Mouse (Mus musculus): ENCODE measurements around the gene Pdik1l. TPM values are rescaled to one million over a fixed set of nuclear protein-coding genes. Genes with fewer than 3 reads are reported as not detected.

The Pdik1l gene
- polyA plus RNA-seq, 1 experiment, result 3.4 TPM

DNA sequence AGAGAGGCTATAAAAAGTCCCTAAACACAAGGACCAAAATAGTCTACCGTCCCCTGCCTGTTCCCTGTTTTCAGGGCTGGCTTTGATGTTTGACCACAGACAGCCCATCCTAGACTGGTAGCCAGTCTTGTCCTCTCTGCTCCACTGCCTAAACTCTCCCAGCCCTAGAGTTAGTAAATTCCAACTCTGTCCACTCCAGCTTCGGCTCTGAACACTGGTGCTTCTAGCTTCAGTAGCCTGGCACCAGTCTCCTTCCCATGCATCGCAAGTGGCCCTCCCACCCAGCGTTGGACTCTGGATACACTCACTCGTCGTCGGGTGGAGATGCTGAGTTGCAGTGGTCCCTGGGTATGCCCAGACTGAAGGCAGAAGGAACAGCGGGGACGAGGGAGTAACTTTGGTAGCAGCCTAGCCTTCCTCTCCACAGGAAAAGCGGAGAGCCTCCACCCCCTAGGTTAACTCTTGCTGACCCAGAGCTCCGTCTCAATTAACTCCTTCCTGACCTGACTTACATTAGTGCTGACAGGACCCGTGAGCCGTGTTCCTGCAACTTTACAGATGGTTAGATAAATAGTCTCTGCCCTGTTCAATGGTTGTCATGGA lies 33.9 kb downstream of the Pdik1l start, which contains the start of gene Grrp1:
Grrp1 (minus strand) TSS at position 385 of the 603 bp plus-strand sequence.
- H3K36me3 ChIP-seq (ENCODE audit: control insufficient read depth, insufficient read depth, low read length), result no peaks in the 10 kb centered on the region
- H3K4me3 ChIP-seq (ENCODE audit: insufficient read depth, low read depth, low read length), result peak within 1 kb of the TSS; percentile 64
- TF ChIP-seq CTCF (conservative IDR thresholded peaks at IDR 0.05; ENCODE audit: insufficient read depth, insufficient read length, low read depth, low read length) (no peak), POLR2A (IDR thresholded peaks at IDR 0.05; ENCODE audit: low read depth, low read length) (peak; percentile 46)
- H3K4me1 ChIP-seq (ENCODE audit: control insufficient read depth, insufficient read depth, low read length), result peaks cover 10% of the 10 kb centered on the region; the same call in 1 of the 2 replicates
- peaks cover 6% of the 10 kb centered on the region for H3K27me3 ChIP-seq (replicated peaks; ENCODE audit: control insufficient read depth, insufficient read depth, low read length)
- WGBS, result 9% methylated on average over 13 of the region's 13 CpGs
- H3K27ac ChIP-seq (ENCODE audit: insufficient read depth, low read depth, low read length), result peak within 1 kb of the TSS; percentile 84
- DNase-seq, result peak; percentile 67

- 34% methylated on average over 15 of the region's 15 CpGs for WGBS
- Histone ChIP-seq H3K27ac (ENCODE audit: insufficient read depth, low read depth, low read length) (peak overlapping the region; percentile 84), H3K4me1 (ENCODE audit: control insufficient read depth, insufficient read depth, low read length) (peaks cover 10% of the 10 kb centered on the region; the same call in 1 of the 2 replicates)
These were observed 34.6 kb downstream of the Pdik1l start for GRCm38 (mm10) chr4:134252911-134253721.

GRCm38 (mm10) chr4:134252131-134252910 lies 35.4 kb downstream of the Pdik1l start:
- Histone ChIP-seq H3K36me3 (ENCODE audit: control insufficient read depth, insufficient read depth, low read length) (no peaks in the 10 kb centered on the region), H3K27ac (ENCODE audit: insufficient read depth, low read depth, low read length) (peak overlapping the region; percentile 57), H3K27me3 (replicated peaks; ENCODE audit: control insufficient read depth, insufficient read depth, low read length) (peaks cover 6% of the 10 kb centered on the region), H3K4me1 (ENCODE audit: control insufficient read depth, insufficient read depth, low read length) (peaks cover 10% of the 10 kb centered on the region; the same call in 1 of the 2 replicates), H3K4me3 (ENCODE audit: insufficient read depth, low read depth, low read length) (peak overlapping the region; percentile 64)
- 29% methylated on average over 22 of the region's 22 CpGs for WGBS
- peak; percentile 61 for DNase-seq
- TF ChIP-seq CTCF (conservative IDR thresholded peaks at IDR 0.05; ENCODE audit: insufficient read depth, insufficient read length, low read depth, low read length) (no peak), POLR2A (IDR thresholded peaks at IDR 0.05; ENCODE audit: low read depth, low read length) (no peak)

More at GRCm38 (mm10) chr4:134252911-134253721, 34.6 kb downstream of the Pdik1l start:
- TF ChIP-seq POLR2A (IDR thresholded peaks at IDR 0.05; ENCODE audit: low read depth, low read length) (no peak), CTCF (conservative IDR thresholded peaks at IDR 0.05; ENCODE audit: insufficient read depth, insufficient read length, low read depth, low read length) (no peak)
- DNase-seq, result peak; percentile 68
- no peaks in the 10 kb centered on the region for H3K36me3 ChIP-seq (ENCODE audit: control insufficient read depth, insufficient read depth, low read length)
- H3K27me3 ChIP-seq (replicated peaks; ENCODE audit: control insufficient read depth, insufficient read depth, low read length), result peaks cover 6% of the 10 kb centered on the region
- peak overlapping the region; percentile 64 for H3K4me3 ChIP-seq (ENCODE audit: insufficient read depth, low read depth, low read length)

GRCm38 (mm10) chr4:134251241-134252130 lies 36.2 kb downstream of the Pdik1l start:
- peak; percentile 43 for DNase-seq
- 3% methylated on average over 91 of the region's 91 CpGs for WGBS
- H3K27ac ChIP-seq (ENCODE audit: insufficient read depth, low read depth, low read length), result peak overlapping the region; percentile 57
- peak overlapping the region; percentile 64 for H3K4me3 ChIP-seq (ENCODE audit: insufficient read depth, low read depth, low read length)
- H3K36me3 ChIP-seq (ENCODE audit: control insufficient read depth, insufficient read depth, low read length), result no peaks in the 10 kb centered on the region
- peaks cover 10% of the 10 kb centered on the region; the same call in 1 of the 2 replicates for H3K4me1 ChIP-seq (ENCODE audit: control insufficient read depth, insufficient read depth, low read length)
- TF ChIP-seq CTCF (conservative IDR thresholded peaks at IDR 0.05; ENCODE audit: insufficient read depth, insufficient read length, low read depth, low read length) (no peak), POLR2A (IDR thresholded peaks at IDR 0.05; ENCODE audit: low read depth, low read length) (no peak)
- peaks cover 6% of the 10 kb centered on the region for H3K27me3 ChIP-seq (replicated peaks; ENCODE audit: control insufficient read depth, insufficient read depth, low read length)

DNA sequence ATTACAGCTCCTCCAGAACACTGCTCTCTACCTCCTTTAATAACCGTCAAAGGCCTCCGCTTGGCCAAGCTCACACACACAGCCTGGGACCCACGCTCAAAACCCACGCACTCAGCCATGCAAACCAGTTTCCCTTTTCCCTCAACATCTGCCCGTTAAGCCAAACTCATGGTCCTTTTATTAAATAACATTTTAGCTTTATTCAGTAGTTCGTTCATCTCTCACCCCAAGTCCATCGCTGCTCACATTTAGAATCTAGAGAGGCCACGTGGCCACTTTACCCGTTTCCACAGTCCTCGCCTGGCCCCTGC lies 36.8 kb downstream of the Pdik1l start:
- Histone ChIP-seq H3K36me3 (ENCODE audit: control insufficient read depth, insufficient read depth, low read length) (no peaks in the 10 kb centered on the region), H3K27me3 (replicated peaks; ENCODE audit: control insufficient read depth, insufficient read depth, low read length) (peaks cover 6% of the 10 kb centered on the region), H3K4me1 (ENCODE audit: control insufficient read depth, insufficient read depth, low read length) (peaks cover 10% of the 10 kb centered on the region; the same call in 1 of the 2 replicates), H3K4me3 (ENCODE audit: insufficient read depth, low read depth, low read length) (peak overlapping the region; percentile 64), H3K27ac (ENCODE audit: insufficient read depth, low read depth, low read length) (no peak overlapping the region)
- no peak for DNase-seq
- WGBS, result 20% methylated on average over 10 of the region's 10 CpGs
- TF ChIP-seq POLR2A (IDR thresholded peaks at IDR 0.05; ENCODE audit: low read depth, low read length) (no peak), CTCF (conservative IDR thresholded peaks at IDR 0.05; ENCODE audit: insufficient read depth, insufficient read length, low read depth, low read length) (no peak)
